Mouse (Mus musculus): ENCODE measurements around the gene Prr15l. TPM values are rescaled to one million over a fixed set of nuclear protein-coding genes. Genes with fewer than 3 reads are reported as not detected.
A peak's percentile ranks its signal among the peaks of the same experiment; 100 is the strongest.

Gene Prr15l
- total RNA-seq, 2 experiments from 2014 or later: not detected

DNA sequence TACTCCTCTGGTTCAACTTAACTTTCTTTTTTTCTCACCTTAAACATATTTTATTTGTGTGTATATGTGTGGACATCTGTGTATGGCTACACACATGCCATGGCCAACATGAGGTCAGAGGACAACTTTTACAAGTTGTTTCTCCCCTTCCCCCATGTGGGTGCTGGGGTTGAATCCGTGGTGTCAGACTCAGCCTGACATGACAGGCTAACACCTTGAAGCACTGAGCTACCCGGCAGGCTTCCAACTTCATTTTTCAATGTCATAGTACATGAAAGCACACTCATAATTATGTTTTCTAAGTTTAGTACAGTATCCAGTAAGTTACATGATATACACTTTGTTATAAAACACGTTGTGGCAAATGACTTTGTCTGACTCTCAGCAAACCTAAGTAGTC, 42.4 kb downstream of the Prr15l start:
- no peak for ATAC-seq (replicated peaks; ENCODE audit: low FRiP score, low TSS enrichment, poor library complexity, severe bottlenecking)

- no peak for ATAC-seq (replicated peaks; ENCODE audit: low FRiP score, low TSS enrichment, poor library complexity, severe bottlenecking)
These were observed 45.0 kb downstream of the Prr15l start for GRCm38 (mm10) chr11:96972906-96973305.

GRCm38 (mm10) chr11:96973426-96973964, 45.6 kb downstream of the Prr15l start:
- no peak for ATAC-seq (replicated peaks; ENCODE audit: low FRiP score, low TSS enrichment, poor library complexity, severe bottlenecking)

GRCm38 (mm10) chr11:96974813-96975212, 46.9 kb downstream of the Prr15l start:
- no peak for ATAC-seq (replicated peaks; ENCODE audit: low FRiP score, low TSS enrichment, poor library complexity, severe bottlenecking)

GRCm38 (mm10) chr11:96975511-96976378, 47.8 kb downstream of the Prr15l start:
- no peak for ATAC-seq (replicated peaks; ENCODE audit: low FRiP score, low TSS enrichment, poor library complexity, severe bottlenecking)

- no peak for ATAC-seq (replicated peaks; ENCODE audit: low FRiP score, low TSS enrichment, poor library complexity, severe bottlenecking)
These were observed 48.4 kb downstream of the Prr15l start for GRCm38 (mm10) chr11:96976379-96976687.

- peak; percentile 20 for ATAC-seq (replicated peaks; ENCODE audit: low FRiP score, low TSS enrichment, poor library complexity, severe bottlenecking)
These were observed 49.1 kb downstream of the Prr15l start for GRCm38 (mm10) chr11:96976911-96977591.

- peak; percentile 96 for ATAC-seq (replicated peaks; ENCODE audit: low FRiP score, low TSS enrichment, poor library complexity, severe bottlenecking)
These were observed 49.9 kb downstream of the Prr15l start for GRCm38 (mm10) chr11:96977606-96978400.

GRCm38 (mm10) chr11:96978401-96979246, 50.7 kb downstream of the Prr15l start:
- no peak for ATAC-seq (replicated peaks; ENCODE audit: low FRiP score, low TSS enrichment, poor library complexity, severe bottlenecking)

DNA sequence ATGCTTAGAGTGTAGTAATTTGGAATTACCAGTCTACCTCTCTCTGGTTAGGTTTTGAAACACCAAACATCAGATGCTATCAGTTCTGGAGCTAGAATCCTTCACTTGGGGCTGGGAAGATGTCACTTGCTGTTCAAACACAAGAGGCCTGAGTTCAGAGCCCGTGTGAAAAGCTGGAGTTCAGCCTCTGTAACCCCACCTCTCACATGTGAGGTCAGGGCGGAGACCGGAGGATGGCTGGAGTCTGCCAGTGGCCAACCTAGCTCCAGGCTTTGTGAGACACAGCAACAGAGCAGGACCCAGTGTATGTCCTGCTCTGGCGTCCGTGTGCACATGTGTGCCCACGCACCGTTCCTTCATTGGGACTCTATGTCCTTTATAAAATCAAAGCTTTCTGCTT, 51.4 kb downstream of the Prr15l start:
- ATAC-seq (replicated peaks; ENCODE audit: low FRiP score, low TSS enrichment, poor library complexity, severe bottlenecking): no peak

GRCm38 (mm10) chr11:96980021-96980420, 52.1 kb downstream of the Prr15l start:
- no peak for ATAC-seq (replicated peaks; ENCODE audit: low FRiP score, low TSS enrichment, poor library complexity, severe bottlenecking)

DNA sequence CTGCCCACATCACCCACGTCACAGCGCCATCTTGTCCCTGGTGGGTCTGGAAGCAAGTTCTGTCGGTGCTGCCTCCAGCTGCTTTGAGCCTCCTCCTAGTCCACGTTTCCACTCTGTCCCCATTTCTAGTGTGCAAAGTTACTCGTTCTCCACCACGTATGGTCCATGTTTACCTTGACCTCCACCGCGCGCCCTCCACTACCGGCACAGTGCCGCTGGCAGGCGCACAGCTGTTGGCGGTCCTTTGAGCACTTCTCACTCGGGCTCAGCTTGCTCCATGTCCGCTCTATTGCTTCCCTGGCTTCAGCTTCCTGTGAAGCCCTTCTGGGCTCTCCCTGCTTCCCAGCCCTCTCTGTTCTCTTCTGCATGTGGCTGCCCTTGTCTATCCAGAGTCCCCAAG, 53.6 kb downstream of the Prr15l start:
- ATAC-seq (replicated peaks; ENCODE audit: low FRiP score, low TSS enrichment, poor library complexity, severe bottlenecking): no peak

GRCm38 (mm10) chr11:96982355-96982754, 54.5 kb downstream of the Prr15l start:
- ATAC-seq (replicated peaks; ENCODE audit: low FRiP score, low TSS enrichment, poor library complexity, severe bottlenecking): 0 out of 2 replicates have a peak, but pooled peaks have one; percentile 22

- ATAC-seq (replicated peaks; ENCODE audit: low FRiP score, low TSS enrichment, poor library complexity, severe bottlenecking): no peak
These were observed 55.0 kb downstream of the Prr15l start, which contains the start of gene Sp2 for GRCm38 (mm10) chr11:96982859-96983258. Sp2 (minus strand) TSS chr11:96982959.

DNA sequence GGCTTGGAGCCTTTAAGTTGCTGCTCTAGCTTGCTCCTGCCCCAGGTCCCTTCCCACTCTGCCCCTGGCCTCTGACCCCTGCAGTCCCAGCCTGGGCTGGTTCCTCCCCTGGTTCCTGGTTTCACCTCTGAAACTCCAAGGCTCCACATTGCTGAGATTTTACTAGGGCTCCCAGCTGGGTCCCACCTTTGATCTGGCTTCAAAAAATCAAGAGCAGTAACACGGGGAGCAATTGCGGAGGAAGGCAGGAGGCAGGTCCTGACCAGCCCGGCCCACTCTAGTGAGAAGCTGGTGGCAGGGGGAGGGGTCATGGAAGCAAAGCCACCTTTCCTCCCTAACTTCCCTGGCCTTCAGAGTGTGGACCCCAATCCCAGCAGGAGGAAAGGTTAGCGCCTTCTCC, 57.0 kb downstream of the Prr15l start:
- no peak for ATAC-seq (replicated peaks; ENCODE audit: low FRiP score, low TSS enrichment, poor library complexity, severe bottlenecking)

DNA sequence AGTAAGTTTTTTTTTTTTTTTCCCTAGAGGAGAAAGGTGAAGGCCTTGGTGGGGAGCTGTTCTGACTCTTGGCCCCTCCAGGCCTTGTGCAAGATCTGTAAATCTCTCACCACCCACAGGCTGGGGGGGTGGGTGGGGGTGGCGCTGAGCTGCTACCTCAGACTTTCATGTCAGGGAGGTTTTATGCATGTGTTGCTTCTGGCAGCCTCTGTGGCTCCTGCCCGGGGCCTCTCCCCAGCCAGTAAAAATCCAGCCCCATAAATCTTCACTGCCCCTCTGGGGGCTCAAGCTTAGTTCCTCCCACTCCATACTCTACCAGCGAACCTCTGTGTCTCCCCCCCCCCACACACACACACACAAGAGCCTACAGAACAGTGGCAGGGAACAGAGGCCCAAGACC, 58.6 kb downstream of the Prr15l start:
- ATAC-seq (replicated peaks; ENCODE audit: low FRiP score, low TSS enrichment, poor library complexity, severe bottlenecking): no peak

Data from megakaryocyte-erythroid progenitor cell, adult 5-6 weeks (primary cell).